Mouse (Mus musculus): Measurements from ENCODE around the gene Prrt2.

- TF ChIP-seq CTCF (IDR thresholded peaks at IDR 0.05; ENCODE audit: borderline replicate concordance, insufficient read depth, low read depth, low read length) (no peak), POLR2A (IDR thresholded peaks at IDR 0.05; ENCODE audit: borderline replicate concordance, insufficient read depth, low read length) (0 out of 2 replicates have a peak, but pooled peaks have one; percentile 28)
Observed at GRCm38 (mm10) chr7:127008239-127009019, 12.6 kb downstream of the Prrt2 start.

Data from cerebellum, adult 2 months (tissue).